Comparison of ENCODE assay signal across 8 mouse cellular contexts in genomic region chr12:100290178-100290531, GRCm38 (mm10).
DNase-seq lines count a peak whose midpoint lies in the region; ATAC-seq and TF ChIP-seq lines count a peak whose summit lies in the region.

No protein-coding gene starts in this region.

- DNase-seq in heart, postnatal 14 days = no peak
- DNase-seq in cerebellum, adult 18-20 months = peak; percentile 61 to 65
- DNase-seq in hindbrain, embryonic 11.5 days (ENCODE audit: low spot score) = no peak
- no peak for DNase-seq in liver, postnatal 0 days
- no peak for DNase-seq in layer of hippocampus, postnatal 14 days (ENCODE audit: low spot score in 2 of 2)

- peak overlapping the region; percentile 19 for H3K27ac ChIP-seq in heart, embryonic 12.5 days (ENCODE audit: poor library complexity, severe bottlenecking)
- H3K27ac ChIP-seq in hindbrain, embryonic 11.5 days (ENCODE audit: low read depth, low read length) = peak overlapping the region; percentile 48; the same call in 1 of the 2 replicates
- peak overlapping the region; percentile 87 for H3K27ac ChIP-seq in midbrain, embryonic 13.5 days
- no peak overlapping the region for H3K27ac ChIP-seq in liver, postnatal 0 days (ENCODE audit: low read depth)

- no peak for TF ChIP-seq CTCF in liver, postnatal 0 days (IDR thresholded peaks at IDR 0.05; ENCODE audit: low read depth)

- intact Hi-C loops in heart, postnatal 14 days (cut with DNase I) = loop anchor here (5.0 kb wide), 1 partner anchor 88 kb away; no protein-coding TSS in a partner anchor

- 0 out of 2 replicates have a peak overlapping the region, but pooled peaks have one; percentile 5 for H3K4me2 ChIP-seq in heart, embryonic 12.5 days
- no peak overlapping the region for H3K4me2 ChIP-seq in hindbrain, embryonic 11.5 days (replicated peaks; ENCODE audit: low read depth, low read length)
- H3K4me2 ChIP-seq in midbrain, embryonic 13.5 days (replicated peaks) = no peak overlapping the region
- no peak overlapping the region for H3K4me2 ChIP-seq in liver, postnatal 0 days (ENCODE audit: low read depth, low read length)

- ATAC-seq in heart, embryonic 12.5 days (ENCODE audit: insufficient number of reproducible peaks, low FRiP score) = no peak
- 0 out of 2 replicates have a peak, but pooled peaks have one; percentile 4 for ATAC-seq in hindbrain, embryonic 11.5 days (ENCODE audit: low FRiP score)
- peak; percentile 0; the same call in 1 of the 2 replicates for ATAC-seq in midbrain, embryonic 13.5 days
- no peak for ATAC-seq in liver, postnatal 0 days
- no peak for ATAC-seq in granulocyte monocyte progenitor cell, adult 5-6 weeks (replicated peaks; ENCODE audit: poor library complexity, severe bottlenecking)

- H3K4me3 ChIP-seq in heart, embryonic 12.5 days = no peak overlapping the region
- no peak overlapping the region for H3K4me3 ChIP-seq in hindbrain, embryonic 11.5 days (ENCODE audit: low read depth, low read length)
- H3K4me3 ChIP-seq in midbrain, embryonic 13.5 days (replicated peaks) = no peak overlapping the region
- H3K4me3 ChIP-seq in liver, postnatal 0 days (ENCODE audit: low read depth, low read length) = no peak overlapping the region

- H3K9ac ChIP-seq in heart, embryonic 12.5 days = no peak overlapping the region
- no peak overlapping the region for H3K9ac ChIP-seq in hindbrain, embryonic 11.5 days (ENCODE audit: low read depth, low read length)
- 0 out of 2 replicates have a peak overlapping the region, but pooled peaks have one; percentile 36 for H3K9ac ChIP-seq in midbrain, embryonic 13.5 days (replicated peaks)
- H3K9ac ChIP-seq in liver, postnatal 0 days (replicated peaks) = no peak overlapping the region

- no peaks in the 10 kb centered on the region for H3K9me3 ChIP-seq in heart, embryonic 12.5 days (replicated peaks)
- H3K9me3 ChIP-seq in hindbrain, embryonic 11.5 days (ENCODE audit: control insufficient read depth, low read length) = no peaks in the 10 kb centered on the region
- H3K9me3 ChIP-seq in midbrain, embryonic 13.5 days = no peaks in the 10 kb centered on the region
- H3K9me3 ChIP-seq in liver, postnatal 0 days (ENCODE audit: low read length) = no peaks in the 10 kb centered on the region

- no peak for TF ChIP-seq EP300 in liver, postnatal 0 days (IDR thresholded peaks at IDR 0.05; ENCODE audit: low read depth)

- H3K27me3 ChIP-seq in heart, embryonic 12.5 days (replicated peaks) = no peaks in the 10 kb centered on the region
- no peaks in the 10 kb centered on the region for H3K27me3 ChIP-seq in hindbrain, embryonic 11.5 days (ENCODE audit: control insufficient read depth, insufficient read depth, low read length)
- H3K27me3 ChIP-seq in midbrain, embryonic 13.5 days = no peaks in the 10 kb centered on the region
- no peaks in the 10 kb centered on the region for H3K27me3 ChIP-seq in liver, postnatal 0 days (ENCODE audit: insufficient read depth, low read length)

- no peaks in the 10 kb centered on the region for H3K36me3 ChIP-seq in heart, embryonic 12.5 days
- no peaks in the 10 kb centered on the region for H3K36me3 ChIP-seq in hindbrain, embryonic 11.5 days (ENCODE audit: control insufficient read depth, insufficient read depth, low read length)
- H3K36me3 ChIP-seq in midbrain, embryonic 13.5 days = no peaks in the 10 kb centered on the region
- H3K36me3 ChIP-seq in liver, postnatal 0 days (replicated peaks; ENCODE audit: insufficient read depth, low read length) = no peaks in the 10 kb centered on the region

- H3K4me1 ChIP-seq in heart, embryonic 12.5 days (replicated peaks) = peaks cover 38% of the 10 kb centered on the region
- peaks cover 15% of the 10 kb centered on the region for H3K4me1 ChIP-seq in hindbrain, embryonic 11.5 days (replicated peaks; ENCODE audit: control insufficient read depth, insufficient read depth, low read length)
- peaks cover 32% of the 10 kb centered on the region for H3K4me1 ChIP-seq in midbrain, embryonic 13.5 days (replicated peaks)
- H3K4me1 ChIP-seq in liver, postnatal 0 days (ENCODE audit: insufficient read depth) = peaks cover 4% of the 10 kb centered on the region; the same call in 1 of the 2 replicates

- 69% methylated on average over 11 of the region's 11 CpGs for WGBS in heart, embryonic 12.5 days
- 67% methylated on average over 9 of the region's 11 CpGs for WGBS in hindbrain, embryonic 11.5 days
- WGBS in midbrain, embryonic 13.5 days = 61% methylated on average over 11 of the region's 11 CpGs
- WGBS in liver, postnatal 0 days (ENCODE audit: insufficient replicate concordance) = 58% methylated on average over 11 of the region's 11 CpGs

Comparison
In these comparisons a context has a peak if more than half of its experiments do, and no peak if none do; other contexts are left out.
1. ATAC-seq: peak in hindbrain, embryonic 11.5 days (single experiment) and midbrain, embryonic 13.5 days (single experiment); none in heart, embryonic 12.5 days (single experiment), liver, postnatal 0 days (single experiment) and granulocyte monocyte progenitor cell, adult 5-6 weeks (single experiment).
2. DNase-seq: peak in cerebellum, adult 18-20 months (2 of 2); none in heart, postnatal 14 days (0 of 2), hindbrain, embryonic 11.5 days (single experiment), liver, postnatal 0 days (single experiment) and layer of hippocampus, postnatal 14 days (0 of 2).